In genomic region chr15:87940837-87941236, GRCm38 (mm10) we compare ENCODE assay signal across 7 mouse cellular contexts.
DNase-seq lines count a peak whose midpoint lies in the region; ATAC-seq and TF ChIP-seq lines count a peak whose summit lies in the region.

No protein-coding gene starts in this region.

- H3K4me3 ChIP-seq in kidney, postnatal 0 days (replicated peaks; ENCODE audit: low read depth, low read length): no peak overlapping the region
- no peak overlapping the region for H3K4me3 ChIP-seq in kidney, embryonic 14.5 days (ENCODE audit: low read length)

- 56% methylated on average over 3 of the region's 3 CpGs for WGBS in kidney, postnatal 0 days
- 61% methylated on average over 3 of the region's 3 CpGs for WGBS in kidney, embryonic 14.5 days

- DNase-seq in kidney, postnatal 0 days (ENCODE audit: low spot score): peak; percentile 31
- DNase-seq in adrenal gland, adult 2 months: peak; percentile 53
- DNase-seq in cerebellum, postnatal 10 days: peak; percentile 80 to 87
- DNase-seq in layer of hippocampus, adult 8-10 months (ENCODE audit: low spot score in 2 of 2): peak; percentile 29 to 59
- DNase-seq in retina, postnatal 7 days (ENCODE audit: low read depth, low spot score): peak; percentile 11
- no peak for DNase-seq in c-Kit-positive CD71-positive TER-119-positive erythroid progenitor cells, embryonic 14.5 days (ENCODE audit: low spot score)

- H3K4me1 ChIP-seq in kidney, postnatal 0 days (replicated peaks; ENCODE audit: insufficient read depth, low read length): no peaks in the 10 kb centered on the region
- no peaks in the 10 kb centered on the region for H3K4me1 ChIP-seq in kidney, embryonic 14.5 days (ENCODE audit: control insufficient read depth, insufficient read depth, low read length)

- no peaks in the 10 kb centered on the region for H3K27me3 ChIP-seq in kidney, postnatal 0 days (ENCODE audit: insufficient read depth, low read length)
- H3K27me3 ChIP-seq in kidney, embryonic 14.5 days (ENCODE audit: control insufficient read depth, insufficient read depth, low read length): no peaks in the 10 kb centered on the region

- no peaks in the 10 kb centered on the region for H3K36me3 ChIP-seq in kidney, postnatal 0 days (ENCODE audit: insufficient read depth, low read length)
- no peaks in the 10 kb centered on the region for H3K36me3 ChIP-seq in kidney, embryonic 14.5 days (ENCODE audit: control insufficient read depth, insufficient read depth, low read length)

- H3K27ac ChIP-seq in kidney, postnatal 0 days: no peak overlapping the region
- no peak overlapping the region for H3K27ac ChIP-seq in kidney, embryonic 14.5 days (ENCODE audit: low read depth, low read length)

- ATAC-seq in kidney, postnatal 0 days (replicated peaks; ENCODE audit: low FRiP score, low read depth): no peak
- no peak for ATAC-seq in kidney, embryonic 14.5 days (ENCODE audit: low FRiP score, low TSS enrichment)

- peak; percentile 60 for TF ChIP-seq CTCF in kidney, postnatal 0 days (IDR thresholded peaks at IDR 0.05; ENCODE audit: low read depth)

- no peaks in the 10 kb centered on the region for H3K9me3 ChIP-seq in kidney, postnatal 0 days (replicated peaks; ENCODE audit: low read length)
- H3K9me3 ChIP-seq in kidney, embryonic 14.5 days (ENCODE audit: control insufficient read depth, low read length): no peaks in the 10 kb centered on the region

- H3K9ac ChIP-seq in kidney, postnatal 0 days (ENCODE audit: low read depth, low read length): no peak overlapping the region
- no peak overlapping the region for H3K9ac ChIP-seq in kidney, embryonic 14.5 days (ENCODE audit: low read depth, low read length)

- H3K4me2 ChIP-seq in kidney, postnatal 0 days (ENCODE audit: low read length): no peak overlapping the region
- H3K4me2 ChIP-seq in kidney, embryonic 14.5 days (replicated peaks; ENCODE audit: low read depth, low read length): no peak overlapping the region
